Mouse (Mus musculus) liver, postnatal 0 days (tissue): ENCODE measurements around the gene Iqcn.

Source experiments
- CTCF ChIP-seq: sonication (generic); IDR thresholded peaks from 2 replicates; pipeline ENCODE4 v1.5.1; 2016; ENCODE audit warnings: antibody characterized with exemption, low read depth
- EP300 ChIP-seq: IDR thresholded peaks from 2 replicates; pipeline ENCODE4 v1.6.1; 2016; ENCODE audit warnings: antibody characterized with exemption, low read depth, mild to moderate bottlenecking

GRCm38 (mm10) chr8:70654121-70654520 is 49.1 kb upstream of the Iqcn start:
- no peak for TF ChIP-seq CTCF
- TF ChIP-seq EP300, result no peak
